In genomic region chr6:32381516-32381915, GRCm38 (mm10) we compare ENCODE assay signal across 30 mouse cellular contexts.
DNase-seq lines count a peak whose midpoint lies in the region; ATAC-seq lines count a peak whose summit lies in the region.
"Had no signal": no experiment of that assay in that cellular context is flagged by ENCODE, and none has a peak within 500 bp of the region (broad histone marks: within the 10 kb centered on the region; RNA-seq: fewer than 3 reads in every experiment).

No protein-coding gene starts in this region.

- no peak overlapping the region for H3K27ac ChIP-seq in neural tube, embryonic 11.5 days (ENCODE audit: low read depth, low read length)
- H3K27ac ChIP-seq in limb, embryonic 11.5 days (replicated peaks; ENCODE audit: low read depth, low read length): no peak overlapping the region
- H3K27ac ChIP-seq: forebrain, embryonic 15.5 days; heart, adult 2 months; hindbrain, embryonic 10.5 days; hindbrain, embryonic 15.5 days; liver, embryonic 15.5 days; midbrain, embryonic 13.5 days; neural tube, embryonic 15.5 days; stomach, postnatal 0 days had no signal

- no peak overlapping the region for H3K4me2 ChIP-seq in neural tube, embryonic 11.5 days (ENCODE audit: low read depth)
- no peak overlapping the region for H3K4me2 ChIP-seq in limb, embryonic 11.5 days (ENCODE audit: low read depth, severe bottlenecking)
- H3K4me2 ChIP-seq: forebrain, embryonic 15.5 days; hindbrain, embryonic 15.5 days; liver, embryonic 15.5 days; lung, embryonic 14.5 days; midbrain, embryonic 13.5 days; neural tube, embryonic 15.5 days had no signal

- H3K27me3 ChIP-seq in neural tube, embryonic 11.5 days (ENCODE audit: control insufficient read depth, insufficient read depth, low read length): no peaks in the 10 kb centered on the region
- H3K27me3 ChIP-seq in limb, embryonic 11.5 days (ENCODE audit: control insufficient read depth, insufficient read depth, low read length): no peaks in the 10 kb centered on the region
- H3K27me3 ChIP-seq: forebrain, embryonic 15.5 days; hindbrain, embryonic 15.5 days; liver, embryonic 15.5 days; midbrain, embryonic 13.5 days; neural tube, embryonic 15.5 days; Patski had no signal

- 36% methylated on average over 10 of the region's 10 CpGs for WGBS in neural tube, embryonic 11.5 days
- WGBS in limb, embryonic 11.5 days: 3% methylated on average over 10 of the region's 10 CpGs

- ATAC-seq in neural tube, embryonic 11.5 days (ENCODE audit: insufficient read depth, low FRiP score, low TSS enrichment): no peak
- no peak for ATAC-seq in limb, embryonic 11.5 days (ENCODE audit: insufficient number of reproducible peaks, low FRiP score, low TSS enrichment, low read depth)
- ATAC-seq: forebrain, embryonic 15.5 days; inflammation-experienced regulatory T-cells, adult 6 months; midbrain, embryonic 13.5 days; Patski had no signal

- peak; percentile 38 for DNase-seq in neural tube, embryonic 11.5 days (ENCODE audit: low spot score)
- no peak for DNase-seq in neural tube, embryonic 10.5 days (ENCODE audit: extremely low spot score, low spot score)
- DNase-seq in embryo, embryonic 9.5 days (ENCODE audit: extremely low spot score): peak; percentile 15
- DNase-seq in limb, embryonic 11.5 days (ENCODE audit: low spot score): peak; percentile 72
- DNase-seq in lung, postnatal 10 days: no peak
- no peak for DNase-seq in adrenal gland, postnatal 4 days (ENCODE audit: low spot score in 2 of 2)
- no peak for DNase-seq in layer of hippocampus, postnatal 25 days (ENCODE audit: extremely low spot score in 1 of 2, low spot score in 1 of 2)
- DNase-seq: adrenal gland, postnatal 10 days; cerebellum, adult 18-20 months; cerebellum, postnatal 14 days; heart, adult 2 months; heart, postnatal 14 days; kidney, adult 11 months; kidney, postnatal 14 days; layer of hippocampus, adult 9-11 months; liver; lung, embryonic 14.5 days; right cerebral cortex, adult 18-20 months; spleen, adult 18-20 months; thymus, adult 18-20 months; thymus, postnatal 4 days had no signal

- H3K9me3 ChIP-seq in neural tube, embryonic 11.5 days (ENCODE audit: control insufficient read depth, low read length): no peaks in the 10 kb centered on the region
- no peaks in the 10 kb centered on the region for H3K9me3 ChIP-seq in limb, embryonic 11.5 days (ENCODE audit: control insufficient read depth, low read length)
- H3K9me3 ChIP-seq: forebrain, embryonic 15.5 days; hindbrain, embryonic 10.5 days; hindbrain, embryonic 15.5 days; liver, embryonic 15.5 days; midbrain, embryonic 13.5 days; neural tube, embryonic 15.5 days had no signal

- H3K4me3 ChIP-seq in neural tube, embryonic 11.5 days (ENCODE audit: low read depth, low read length): no peak overlapping the region
- no peak overlapping the region for H3K4me3 ChIP-seq in limb, embryonic 11.5 days (ENCODE audit: low read depth, low read length)
- H3K4me3 ChIP-seq: forebrain, embryonic 15.5 days; heart, adult 2 months; hindbrain, embryonic 10.5 days; hindbrain, embryonic 15.5 days; liver, embryonic 15.5 days; midbrain, embryonic 13.5 days; neural tube, embryonic 15.5 days had no signal

- H3K9ac ChIP-seq in neural tube, embryonic 11.5 days (ENCODE audit: low read length): no peak overlapping the region
- no peak overlapping the region for H3K9ac ChIP-seq in limb, embryonic 11.5 days (ENCODE audit: low read length)
- H3K9ac ChIP-seq: forebrain, embryonic 15.5 days; hindbrain, embryonic 15.5 days; liver, embryonic 15.5 days; lung, embryonic 14.5 days; midbrain, embryonic 13.5 days; neural tube, embryonic 15.5 days had no signal

- peaks cover 3% of the 10 kb centered on the region; the same call in 1 of the 2 replicates for H3K4me1 ChIP-seq in neural tube, embryonic 11.5 days (ENCODE audit: control insufficient read depth, insufficient read depth, low read length)
- H3K4me1 ChIP-seq in limb, embryonic 11.5 days (ENCODE audit: control insufficient read depth, insufficient read depth, low read length): peaks cover 7% of the 10 kb centered on the region
- H3K4me1 ChIP-seq: liver, embryonic 15.5 days had no signal

- no peaks in the 10 kb centered on the region for H3K36me3 ChIP-seq in neural tube, embryonic 11.5 days (ENCODE audit: control insufficient read depth, insufficient read depth, low read length)
- no peaks in the 10 kb centered on the region for H3K36me3 ChIP-seq in limb, embryonic 11.5 days (ENCODE audit: control insufficient read depth, insufficient read depth, low read length)
- H3K36me3 ChIP-seq: forebrain, embryonic 15.5 days; hindbrain, embryonic 10.5 days; hindbrain, embryonic 15.5 days; liver, embryonic 15.5 days; midbrain, embryonic 13.5 days; neural tube, embryonic 15.5 days had no signal

Comparison
In these comparisons a context has a peak if more than half of its experiments do, and no peak if none do; other contexts are left out.
1. DNase-seq: peak in neural tube, embryonic 11.5 days (single experiment), embryo, embryonic 9.5 days (single experiment) and limb, embryonic 11.5 days (single experiment); none in neural tube, embryonic 10.5 days (single experiment), lung, postnatal 10 days (single experiment), adrenal gland, postnatal 4 days (0 of 2) and layer of hippocampus, postnatal 25 days (0 of 2).